Mouse (Mus musculus) hindbrain, embryonic 16.5 days (tissue): ENCODE data around the gene Col27a1. TPM values are rescaled to one million over a fixed set of nuclear protein-coding genes. Genes with fewer than 3 reads are reported as not detected.

ENCODE experiments used
- ATAC-seq: fragments of 200-750 bp; cut with Nextera tagmentation; 2 replicates; pipeline ENCODE4 v1.8.0; 2017; ENCODE audit warnings: moderate TSS enrichment, moderate library complexity
- H3K27ac ChIP-seq: fragments of 300-500 bp; sonication (generic); 2 replicates; pipeline ENCODE4 v1.5.1; 2014; ENCODE audit warnings: low read depth, mild to moderate bottlenecking, control low read depth, low read length, moderate library complexity
- H3K27me3 ChIP-seq: fragments of 300-500 bp; sonication (generic); replicated peaks from 2 replicates; pipeline ENCODE4 v1.6.1; 2014; ENCODE audit warnings: low read length; ENCODE audit not compliant: control insufficient read depth, insufficient read depth
- H3K36me3 ChIP-seq: fragments of 300-500 bp; sonication (generic); 2 replicates; pipeline ENCODE4 v1.6.1; 2014; ENCODE audit warnings: mild to moderate bottlenecking, low read length, moderate library complexity, mixed read lengths; ENCODE audit not compliant: control insufficient read depth, insufficient read depth
- H3K4me1 ChIP-seq: fragments of 300-500 bp; sonication (generic); 2 replicates; pipeline ENCODE4 v1.6.1; 2014; ENCODE audit warnings: low read depth, low read length; ENCODE audit not compliant: control insufficient read depth, insufficient read depth
- H3K4me2 ChIP-seq: fragments of 300-500 bp; sonication (generic); 2 replicates; pipeline ENCODE4 v1.6.1; 2014; ENCODE audit warnings: mild to moderate bottlenecking, low read length, control low read depth, moderate library complexity
- H3K4me3 ChIP-seq: fragments of 300-500 bp; sonication (generic); 2 replicates; pipeline ENCODE4 v1.5.1; 2014; ENCODE audit warnings: mild to moderate bottlenecking, low read length, control low read depth, moderate library complexity
- H3K9ac ChIP-seq: fragments of 300-500 bp; sonication (generic); 2 replicates; pipeline ENCODE4 v1.6.1; 2014; ENCODE audit warnings: low read depth, mild to moderate bottlenecking, control low read depth, low read length, moderate library complexity
- H3K9me3 ChIP-seq: fragments of 300-500 bp; sonication (generic); 2 replicates; pipeline ENCODE4 v1.6.1; 2014; ENCODE audit warnings: mild to moderate bottlenecking, low read length, moderate library complexity; ENCODE audit not compliant: control insufficient read depth
- WGBS: fragments of 180-500 bp; shearing (Covaris S2); extraction: QIAGEN DNeasy Blood & Tissue Kit; methylation state at CpG from one replicate; pipeline ENCODE4 v1.1.7; 2014; 5-methylcytosine and 5-hydroxymethylcytosine counted together
- polyA plus RNA-seq: library from polyadenylated mRNA; unstranded; fragments of >200 nt; fragmentation: Nextera tagmentation; extraction: Ambion mirVana; gene quantifications from 2 replicates; pipeline ENCODE4 v1.2.1, GENCODE M21; 2015

Col27a1 gene
- polyA plus RNA-seq, 1 experiment from 2014 or later, result 2.7 TPM

DNA sequence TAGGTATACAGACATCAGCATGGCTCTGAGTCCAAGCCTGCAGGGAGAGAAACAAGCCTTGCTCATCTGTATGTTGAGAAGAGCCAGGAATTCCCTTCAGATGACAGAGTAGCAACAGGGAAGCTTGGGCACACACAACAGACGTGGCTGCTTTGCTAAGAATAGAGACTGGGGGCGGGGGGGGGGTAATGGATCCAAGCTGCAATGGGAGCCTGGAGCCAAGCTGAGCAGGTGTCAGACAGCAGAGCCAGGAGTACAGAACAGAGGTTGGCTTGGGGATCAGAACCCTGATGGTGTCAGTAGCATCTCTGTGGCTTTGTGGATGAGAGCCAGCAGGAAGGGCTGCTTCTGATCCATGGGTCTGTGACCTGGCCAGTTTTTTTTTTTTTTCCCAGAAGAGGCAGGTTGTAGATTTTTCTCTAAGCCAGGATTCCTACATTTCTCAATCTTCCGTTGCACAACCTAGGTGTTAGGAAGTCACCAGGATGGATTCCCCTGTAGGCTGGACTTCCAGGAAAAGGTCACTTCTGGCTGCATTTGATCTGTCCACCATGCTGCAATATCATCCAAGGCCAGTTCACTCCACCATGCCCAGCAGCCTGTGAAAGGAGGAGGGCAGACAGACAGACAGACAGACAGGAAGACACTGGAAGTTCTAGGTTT, 124.7 kb downstream of the Col27a1 start:
- no peak overlapping the region for H3K4me3 ChIP-seq
- no peak overlapping the region for H3K9ac ChIP-seq
- H3K9me3 ChIP-seq, result no peaks in the 10 kb centered on the region
- H3K4me1 ChIP-seq, result no peaks in the 10 kb centered on the region
- ATAC-seq, result peak; percentile 78
- no peaks in the 10 kb centered on the region for H3K36me3 ChIP-seq
- no peak overlapping the region for H3K4me2 ChIP-seq
- 61% methylated on average over 3 of the region's 3 CpGs for WGBS
- H3K27ac ChIP-seq, result no peak overlapping the region
- H3K27me3 ChIP-seq, result no peaks in the 10 kb centered on the region

DNA sequence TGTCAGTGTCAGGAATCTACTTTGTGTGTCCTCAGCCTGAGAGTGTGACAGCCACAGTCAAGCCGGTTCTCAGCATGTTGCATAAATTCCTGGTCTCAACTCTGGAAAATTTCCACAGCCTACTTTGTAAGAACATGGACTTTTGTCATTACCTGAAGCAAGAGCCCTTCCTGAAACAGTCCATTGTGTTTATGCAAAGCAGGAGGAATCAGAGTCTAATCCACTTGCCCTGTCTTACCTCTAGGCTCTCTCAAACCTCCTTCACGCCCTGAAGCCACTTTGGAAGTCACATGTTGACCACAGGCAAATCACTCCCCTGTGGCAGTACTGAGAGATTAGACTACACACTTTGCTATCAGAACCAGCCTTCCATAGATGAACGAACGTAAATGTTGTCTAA, 128.7 kb downstream of the Col27a1 start:
- Histone ChIP-seq H3K4me1 (no peaks in the 10 kb centered on the region), H3K27me3 (no peaks in the 10 kb centered on the region), H3K27ac (no peak overlapping the region), H3K9me3 (no peaks in the 10 kb centered on the region), H3K36me3 (no peaks in the 10 kb centered on the region), H3K9ac (no peak overlapping the region), H3K4me3 (no peak overlapping the region), H3K4me2 (no peak overlapping the region)
- 73% methylated on average over 4 of the region's 4 CpGs for WGBS
- no peak for ATAC-seq

- Histone ChIP-seq H3K9ac (no peak overlapping the region), H3K36me3 (no peaks in the 10 kb centered on the region), H3K4me3 (no peak overlapping the region), H3K4me2 (no peak overlapping the region), H3K9me3 (no peaks in the 10 kb centered on the region), H3K4me1 (no peaks in the 10 kb centered on the region), H3K27me3 (no peaks in the 10 kb centered on the region), H3K27ac (no peak overlapping the region)
- 60% methylated on average over 3 of the region's 3 CpGs for WGBS
- ATAC-seq, result no peak
Observed at GRCm38 (mm10) chr4:63343608-63344007, 129.8 kb downstream of the Col27a1 start.

DNA sequence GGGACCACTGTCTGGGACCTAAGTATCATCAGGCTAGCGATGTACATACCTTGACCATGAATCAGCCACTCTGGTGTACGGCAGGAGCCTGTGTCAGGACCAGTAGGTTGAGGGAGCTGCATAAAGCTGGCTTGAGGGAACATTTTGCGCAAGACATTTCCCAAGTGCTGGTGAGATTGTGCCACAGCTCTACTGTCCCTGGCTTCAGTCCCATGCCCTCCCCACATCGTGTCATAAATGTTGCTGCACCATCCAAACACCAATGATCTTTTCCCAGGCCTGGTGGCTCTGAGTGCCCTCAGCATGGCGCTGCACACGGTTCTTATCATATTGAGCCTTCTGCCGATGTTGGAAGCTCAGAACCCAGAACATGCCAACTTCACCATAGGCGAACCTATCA, 130.5 kb downstream of the Col27a1 start, which contains the start of gene Orm1:
Gene Orm1, plus strand, starts transcription at position 266 of the 400 bp plus-strand sequence.
- H3K4me3 ChIP-seq, result no peak within 1 kb of the TSS
- no peaks in the 10 kb centered on the region for H3K36me3 ChIP-seq
- no peak for ATAC-seq

GRCm38 (mm10) chr4:63345261-63345660, 131.5 kb downstream of the Col27a1 start:
- no peaks in the 10 kb centered on the region for H3K9me3 ChIP-seq
- no peak overlapping the region for H3K27ac ChIP-seq
- no peaks in the 10 kb centered on the region for H3K27me3 ChIP-seq
- no peak overlapping the region for H3K4me2 ChIP-seq
- ATAC-seq, result no peak
- H3K9ac ChIP-seq, result no peak overlapping the region
- no peaks in the 10 kb centered on the region for H3K36me3 ChIP-seq
- H3K4me3 ChIP-seq, result no peak overlapping the region
- no peaks in the 10 kb centered on the region for H3K4me1 ChIP-seq

More for the DNA sequence above, 130.5 kb downstream of the Col27a1 start, which contains the start of gene Orm1:
- WGBS, result 90% methylated on average over 8 of the region's 8 CpGs
- Histone ChIP-seq H3K27ac (no peak within 1 kb of the TSS), H3K27me3 (no peaks in the 10 kb centered on the region), H3K9me3 (no peaks in the 10 kb centered on the region), H3K9ac (no peak within 1 kb of the TSS), H3K4me2 (no peak within 1 kb of the TSS), H3K4me1 (no peaks in the 10 kb centered on the region)

GRCm38 (mm10) chr4:63346659-63347058, 132.9 kb downstream of the Col27a1 start:
- ATAC-seq, result no peak
- H3K9me3 ChIP-seq, result no peaks in the 10 kb centered on the region
- no peaks in the 10 kb centered on the region for H3K36me3 ChIP-seq
- no peaks in the 10 kb centered on the region for H3K4me1 ChIP-seq
- H3K27me3 ChIP-seq, result no peaks in the 10 kb centered on the region
- WGBS, result 93% methylated on average over 4 of the region's 4 CpGs
- no peak overlapping the region for H3K27ac ChIP-seq
- no peak overlapping the region for H3K9ac ChIP-seq
- H3K4me2 ChIP-seq, result no peak overlapping the region
- no peak overlapping the region for H3K4me3 ChIP-seq

DNA sequence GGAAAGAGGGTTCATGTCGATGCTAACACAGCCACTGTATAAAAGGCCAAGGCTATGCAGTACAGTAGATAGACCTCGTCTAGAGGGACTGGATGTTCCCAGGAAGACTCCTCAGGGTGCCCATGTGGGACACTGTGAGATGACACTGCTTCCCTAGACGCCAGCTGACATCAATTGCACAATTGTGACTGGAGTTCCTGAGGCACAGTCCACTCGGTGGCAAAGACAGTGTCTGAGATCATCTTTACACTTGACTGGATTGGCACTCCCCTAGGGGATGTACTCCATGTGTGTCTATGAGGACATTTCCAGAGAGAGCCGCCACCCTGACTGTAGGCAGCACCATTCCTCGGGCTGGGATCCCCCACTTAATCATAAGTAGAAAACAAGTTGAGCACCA, 134.7 kb downstream of the Col27a1 start:
- H3K4me1 ChIP-seq, result no peaks in the 10 kb centered on the region
- H3K4me3 ChIP-seq, result no peak overlapping the region
- no peaks in the 10 kb centered on the region for H3K36me3 ChIP-seq
- no peaks in the 10 kb centered on the region for H3K27me3 ChIP-seq
- ATAC-seq, result no peak
- no peak overlapping the region for H3K4me2 ChIP-seq
- WGBS, result 67% methylated on average over 6 of the region's 6 CpGs
- no peak overlapping the region for H3K27ac ChIP-seq
- no peak overlapping the region for H3K9ac ChIP-seq
- H3K9me3 ChIP-seq, result no peaks in the 10 kb centered on the region

- Histone ChIP-seq H3K9ac (no peak within 1 kb of the TSS), H3K4me3 (no peak within 1 kb of the TSS), H3K4me2 (no peak within 1 kb of the TSS), H3K36me3 (no peaks in the 10 kb centered on the region), H3K4me1 (no peaks in the 10 kb centered on the region), H3K27me3 (no peaks in the 10 kb centered on the region), H3K27ac (no peak within 1 kb of the TSS), H3K9me3 (no peaks in the 10 kb centered on the region)
- WGBS, result 81% methylated on average over 4 of the region's 4 CpGs
- 0 out of 2 replicates have a peak, but pooled peaks have one; percentile 15 for ATAC-seq
Observed at GRCm38 (mm10) chr4:63355877-63356665, 142.3 kb downstream of the Col27a1 start, which contains the start of gene Orm3. Gene Orm3, plus strand, starts transcription at chr4:63356162.

GRCm38 (mm10) chr4:63356981-63357570, 143.3 kb downstream of the Col27a1 start:
- Histone ChIP-seq H3K9me3 (no peaks in the 10 kb centered on the region), H3K27me3 (no peaks in the 10 kb centered on the region), H3K4me2 (no peak overlapping the region), H3K27ac (no peak overlapping the region), H3K36me3 (no peaks in the 10 kb centered on the region), H3K4me1 (no peaks in the 10 kb centered on the region), H3K9ac (no peak overlapping the region), H3K4me3 (no peak overlapping the region)
- ATAC-seq, result no peak
- 60% methylated on average over 2 of the region's 2 CpGs for WGBS
